Mouse (Mus musculus): ENCODE data around the gene Ank3. TPM values are rescaled to one million over a fixed set of nuclear protein-coding genes. Genes with fewer than 3 reads are reported as not detected.
"Not testable (repeated sequence)": the region's sequence is repeated elsewhere in the genome, so short reads cannot be mapped to it uniquely, and the experiment has no call there.

Ank3 gene
- total RNA-seq, 1 experiment from 2014 or later, result 1.6 TPM

- no peak for ATAC-seq (ENCODE audit: extremely low read depth, insufficient number of reproducible peaks, low FRiP score, poor library complexity, severe bottlenecking)
Observed at GRCm38 (mm10) chr10:69889779-69890178, 491.2 kb downstream of the Ank3 start.

- no peak for ATAC-seq (ENCODE audit: extremely low read depth, insufficient number of reproducible peaks, low FRiP score, poor library complexity, severe bottlenecking)
Observed at GRCm38 (mm10) chr10:69890389-69890985, 491.9 kb downstream of the Ank3 start.

DNA sequence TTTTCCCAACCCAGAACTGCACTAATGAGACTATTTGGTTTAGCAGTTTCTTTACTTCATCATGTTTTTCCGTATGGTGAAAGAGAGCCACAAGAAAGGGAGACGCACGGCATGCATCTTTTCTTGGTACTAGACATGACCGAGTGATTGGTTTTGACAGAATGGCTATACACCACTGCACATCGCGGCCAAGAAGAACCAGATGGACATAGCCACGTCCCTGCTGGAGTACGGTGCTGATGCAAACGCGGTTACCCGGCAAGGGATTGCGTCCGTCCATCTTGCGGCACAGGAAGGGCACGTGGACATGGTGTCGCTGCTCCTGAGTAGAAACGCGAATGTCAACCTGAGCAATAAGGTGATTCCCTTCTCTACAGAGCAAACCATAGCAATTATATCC lies 493.6 kb downstream of the Ank3 start:
- ATAC-seq (ENCODE audit: extremely low read depth, insufficient number of reproducible peaks, low FRiP score, poor library complexity, severe bottlenecking), result no peak

- ATAC-seq (ENCODE audit: extremely low read depth, insufficient number of reproducible peaks, low FRiP score, poor library complexity, severe bottlenecking), result no peak
Observed at GRCm38 (mm10) chr10:69895606-69896005, 497.0 kb downstream of the Ank3 start.

GRCm38 (mm10) chr10:69897927-69898326 lies 499.4 kb downstream of the Ank3 start:
- no peak for ATAC-seq (ENCODE audit: extremely low read depth, insufficient number of reproducible peaks, low FRiP score, poor library complexity, severe bottlenecking)

DNA sequence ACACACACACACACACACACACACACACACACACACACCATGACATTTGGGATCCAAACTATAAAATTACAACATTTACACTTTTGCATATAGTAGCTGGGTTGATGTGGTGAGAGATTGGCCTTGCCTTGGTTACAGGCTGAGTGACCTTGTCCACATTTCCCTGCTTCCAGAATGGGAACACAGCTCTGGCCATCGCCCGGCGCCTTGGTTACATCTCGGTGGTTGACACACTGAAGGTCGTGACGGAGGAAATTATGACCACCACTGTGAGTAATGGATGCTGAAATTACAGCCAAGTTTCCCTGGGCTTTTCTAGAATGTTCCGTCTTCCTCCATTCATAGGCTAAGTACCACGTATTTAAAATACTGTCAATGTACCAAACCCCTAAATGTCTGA lies 500.2 kb downstream of the Ank3 start:
- ATAC-seq (ENCODE audit: extremely low read depth, insufficient number of reproducible peaks, low FRiP score, poor library complexity, severe bottlenecking), result no peak

DNA sequence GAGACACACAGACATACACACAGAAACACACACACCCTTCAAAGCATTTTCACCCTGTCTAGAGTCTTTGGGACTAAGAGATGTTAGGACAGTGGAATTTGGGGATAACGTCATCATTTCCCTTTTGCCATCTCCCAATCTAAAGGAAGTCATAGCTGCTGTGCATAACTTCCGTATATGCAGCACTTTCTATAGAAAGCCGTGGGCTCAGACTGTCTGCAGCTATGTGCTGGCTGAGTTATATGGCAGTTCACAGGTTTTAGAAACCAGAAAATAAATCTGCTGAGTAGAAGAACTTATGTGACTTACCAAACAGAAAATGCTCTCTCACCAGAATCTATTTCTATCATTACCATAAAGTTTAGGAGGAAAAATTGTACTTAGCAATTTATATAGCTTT lies 501.2 kb downstream of the Ank3 start:
- ATAC-seq (ENCODE audit: extremely low read depth, insufficient number of reproducible peaks, low FRiP score, poor library complexity, severe bottlenecking), result no peak

- no peak for ATAC-seq (ENCODE audit: extremely low read depth, insufficient number of reproducible peaks, low FRiP score, poor library complexity, severe bottlenecking)
Observed at GRCm38 (mm10) chr10:69902024-69902423, 503.5 kb downstream of the Ank3 start.

GRCm38 (mm10) chr10:69904321-69904720 lies 505.7 kb downstream of the Ank3 start:
- no peak for ATAC-seq (ENCODE audit: extremely low read depth, insufficient number of reproducible peaks, low FRiP score, poor library complexity, severe bottlenecking)

DNA sequence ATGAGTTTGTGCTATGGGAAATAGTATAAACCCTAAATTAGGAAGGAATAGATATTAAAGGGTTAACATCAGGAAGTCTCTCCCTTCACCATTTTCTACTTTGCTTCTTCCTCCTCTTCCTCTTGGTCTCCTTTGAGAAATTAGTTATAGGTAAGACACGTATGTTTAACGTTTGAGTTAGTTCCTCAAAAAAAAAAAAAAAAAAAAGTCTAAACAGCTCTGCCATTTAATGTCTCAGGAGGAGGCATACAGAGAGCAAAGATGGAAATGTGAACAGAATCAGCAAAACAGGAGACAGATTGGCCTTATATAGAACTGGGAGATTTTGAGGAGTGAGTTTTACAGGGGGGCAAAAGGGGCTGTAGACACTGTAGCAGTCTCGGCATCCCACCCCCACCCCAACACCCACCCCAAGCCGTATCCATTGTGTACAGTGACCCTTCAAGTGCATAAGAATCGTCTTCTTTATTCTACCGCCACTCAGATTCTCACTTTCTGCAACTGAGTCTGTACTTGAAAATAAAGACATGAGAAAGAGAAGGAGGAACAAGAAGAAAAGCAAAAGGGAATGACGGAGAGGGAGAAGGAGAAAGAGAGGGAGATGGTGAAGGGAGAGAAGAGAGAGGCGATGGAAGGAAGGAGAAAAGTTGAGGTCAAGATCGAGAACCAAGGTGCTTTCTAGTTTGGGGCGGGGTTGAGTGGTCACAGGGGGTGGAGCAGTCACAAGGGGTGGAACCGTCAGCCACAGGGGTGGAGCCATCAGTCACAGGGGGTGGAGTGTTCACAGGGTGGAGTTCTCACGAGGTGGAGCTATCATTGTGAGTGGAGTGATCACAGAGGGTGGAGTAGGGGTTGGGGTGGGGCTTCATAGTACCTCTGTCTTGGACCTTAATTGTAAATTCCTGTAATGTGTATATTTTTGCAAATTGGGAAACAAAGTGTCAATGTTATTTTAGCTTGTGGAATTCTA lies 509.5 kb downstream of the Ank3 start:
- ATAC-seq (ENCODE audit: extremely low read depth, insufficient number of reproducible peaks, low FRiP score, poor library complexity, severe bottlenecking), result no peak

GRCm38 (mm10) chr10:69909856-69910255 lies 511.3 kb downstream of the Ank3 start:
- ATAC-seq (ENCODE audit: extremely low read depth, insufficient number of reproducible peaks, low FRiP score, poor library complexity, severe bottlenecking), result no peak

GRCm38 (mm10) chr10:69910304-69910703 lies 511.7 kb downstream of the Ank3 start:
- not testable (repeated sequence) for ATAC-seq (ENCODE audit: extremely low read depth, insufficient number of reproducible peaks, low FRiP score, poor library complexity, severe bottlenecking)

GRCm38 (mm10) chr10:69910726-69911125 lies 512.2 kb downstream of the Ank3 start:
- not testable (repeated sequence) for ATAC-seq (ENCODE audit: extremely low read depth, insufficient number of reproducible peaks, low FRiP score, poor library complexity, severe bottlenecking)

DNA sequence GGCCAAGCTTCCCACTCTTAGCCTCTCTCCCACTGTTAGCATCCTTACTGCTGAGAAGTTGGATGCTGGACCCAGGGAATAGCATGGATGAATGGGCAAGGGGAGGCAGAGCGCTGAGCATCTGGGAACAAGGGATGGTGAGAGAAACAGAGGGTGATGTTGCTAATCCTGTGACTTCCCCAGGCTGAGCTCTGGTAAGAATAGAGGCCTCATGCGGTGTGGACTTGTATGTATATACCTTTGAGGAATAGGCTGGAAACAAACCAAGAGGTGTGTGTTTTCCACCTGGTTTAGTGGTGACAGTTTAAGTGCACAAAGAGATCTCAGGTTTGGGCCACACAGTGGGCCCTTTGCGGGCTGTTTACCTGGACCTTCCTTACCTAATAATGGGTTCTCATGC lies 517.0 kb downstream of the Ank3 start:
- no peak for ATAC-seq (ENCODE audit: extremely low read depth, insufficient number of reproducible peaks, low FRiP score, poor library complexity, severe bottlenecking)

- ATAC-seq (ENCODE audit: extremely low read depth, insufficient number of reproducible peaks, low FRiP score, poor library complexity, severe bottlenecking), result no peak
Observed at GRCm38 (mm10) chr10:69916205-69916604, 517.6 kb downstream of the Ank3 start.

DNA sequence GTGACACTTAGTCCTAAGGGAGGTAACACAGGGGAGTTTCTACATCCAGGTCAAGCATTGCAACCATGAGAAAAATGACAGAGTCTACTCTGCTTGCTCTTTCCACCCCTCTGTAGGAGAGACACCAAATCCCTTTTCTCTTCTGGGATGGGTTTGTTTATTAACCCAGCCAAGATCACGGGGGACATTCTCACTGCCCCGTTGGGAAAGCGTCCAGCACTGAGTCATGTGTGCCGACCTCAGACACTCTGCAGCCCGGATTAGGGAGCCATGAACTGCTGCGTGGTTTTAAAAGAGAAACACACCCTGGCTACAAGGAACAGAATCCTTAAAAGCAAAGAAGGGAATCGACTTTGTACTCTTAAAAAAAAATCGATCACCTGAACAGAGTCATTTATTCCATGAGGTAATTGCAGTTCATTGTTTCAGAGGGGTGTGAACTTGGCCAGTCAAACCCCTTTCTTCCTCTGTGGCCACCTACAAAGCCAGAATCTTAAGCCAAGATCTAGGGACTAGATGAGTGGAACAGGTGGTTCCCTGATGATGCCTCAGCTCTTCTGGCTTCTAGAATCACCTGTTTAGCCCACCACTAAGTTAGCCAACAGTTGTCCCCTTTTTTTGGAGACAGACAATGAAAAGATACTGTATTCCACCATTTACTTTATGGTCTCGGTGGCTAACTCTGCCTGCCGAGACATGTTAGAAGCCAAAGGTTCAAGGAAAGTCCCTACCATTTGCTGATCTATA lies 518.3 kb downstream of the Ank3 start:
- ATAC-seq (ENCODE audit: extremely low read depth, insufficient number of reproducible peaks, low FRiP score, poor library complexity, severe bottlenecking), result no peak

- no peak for ATAC-seq (ENCODE audit: extremely low read depth, insufficient number of reproducible peaks, low FRiP score, poor library complexity, severe bottlenecking)
Observed at GRCm38 (mm10) chr10:69917711-69918110, 519.1 kb downstream of the Ank3 start.

GRCm38 (mm10) chr10:69918461-69919151 lies 520.0 kb downstream of the Ank3 start:
- ATAC-seq (ENCODE audit: extremely low read depth, insufficient number of reproducible peaks, low FRiP score, poor library complexity, severe bottlenecking), result no peak

- ATAC-seq (ENCODE audit: extremely low read depth, insufficient number of reproducible peaks, low FRiP score, poor library complexity, severe bottlenecking), result no peak
Observed at GRCm38 (mm10) chr10:69919152-69919492, 520.5 kb downstream of the Ank3 start.

All from neutrophil, adult 5-6 weeks (primary cell).